Mouse (Mus musculus) CD4-positive, CD25-positive, alpha-beta regulatory T cell, adult 2 months (primary cell): ENCODE results near the gene Akap2.
A peak's percentile ranks its signal among the peaks of the same experiment; 100 is the strongest.

Experiments used
- DNase-seq: peaks from one replicate; pipeline ENCODE4 v3.0.0-alpha.2; 2012; ENCODE audit warnings: low read depth, low spot score

Gene Akap2

GRCm38 (mm10) chr4:57908860-57909259 is 191.4 kb downstream of the Akap2 start:
- DNase-seq: no peak

- no peak for DNase-seq
Measured at GRCm38 (mm10) chr4:57913021-57913420, 195.6 kb downstream of the Akap2 start.

- no peak for DNase-seq
Measured at GRCm38 (mm10) chr4:57914193-57915190, 197.0 kb downstream of the Akap2 start.

GRCm38 (mm10) chr4:57915216-57915965 is 197.9 kb downstream of the Akap2 start:
- peak; percentile 55 for DNase-seq

- DNase-seq: peak; percentile 63
Measured at GRCm38 (mm10) chr4:57916201-57916661, 198.8 kb downstream of the Akap2 start, which contains the start of gene D630039A03Rik. D630039A03Rik (minus strand) TSS chr4:57916297.

GRCm38 (mm10) chr4:57916711-57917110 is 199.3 kb downstream of the Akap2 start:
- DNase-seq: no peak

- DNase-seq: no peak
Measured at GRCm38 (mm10) chr4:57919494-57920423, 202.3 kb downstream of the Akap2 start.

GRCm38 (mm10) chr4:57920522-57920921 is 203.1 kb downstream of the Akap2 start:
- DNase-seq: no peak

GRCm38 (mm10) chr4:57922171-57922570 is 204.7 kb downstream of the Akap2 start:
- DNase-seq: no peak

GRCm38 (mm10) chr4:57924556-57925071 is 207.2 kb downstream of the Akap2 start:
- no peak for DNase-seq

GRCm38 (mm10) chr4:57927464-57928205 is 210.2 kb downstream of the Akap2 start:
- peak; percentile 65 for DNase-seq

GRCm38 (mm10) chr4:57930559-57931170 is 213.2 kb downstream of the Akap2 start:
- DNase-seq: no peak

GRCm38 (mm10) chr4:57934181-57934580 is 216.7 kb downstream of the Akap2 start:
- DNase-seq: no peak

GRCm38 (mm10) chr4:57937292-57937691 is 219.8 kb downstream of the Akap2 start:
- no peak for DNase-seq

GRCm38 (mm10) chr4:57940631-57941030 is 223.2 kb downstream of the Akap2 start:
- no peak for DNase-seq

GRCm38 (mm10) chr4:57942892-57943291 is 225.4 kb downstream of the Akap2 start:
- no peak for DNase-seq
